Mouse (Mus musculus): ENCODE measurements around the gene Thsd4. TPM values are rescaled to one million over a fixed set of nuclear protein-coding genes. Genes with fewer than 3 reads are reported as not detected.

Gene Thsd4
- total RNA-seq, 2 experiments from 2014 or later, result 5.0 to 5.5 TPM

GRCm38 (mm10) chr9:60478806-60479205 is 43.0 kb downstream of the Thsd4 start:
- H3K4me3 ChIP-seq, result no peak overlapping the region
- no peak overlapping the region for H3K27ac ChIP-seq
- intact Hi-C loops (cut with DNase I), result no loop called here
- no peak for DNase-seq (ENCODE audit: extremely low spot score in 1 of 2, low spot score in 2 of 2)
- no peak for TF ChIP-seq CTCF (IDR thresholded peaks at IDR 0.05)

DNA sequence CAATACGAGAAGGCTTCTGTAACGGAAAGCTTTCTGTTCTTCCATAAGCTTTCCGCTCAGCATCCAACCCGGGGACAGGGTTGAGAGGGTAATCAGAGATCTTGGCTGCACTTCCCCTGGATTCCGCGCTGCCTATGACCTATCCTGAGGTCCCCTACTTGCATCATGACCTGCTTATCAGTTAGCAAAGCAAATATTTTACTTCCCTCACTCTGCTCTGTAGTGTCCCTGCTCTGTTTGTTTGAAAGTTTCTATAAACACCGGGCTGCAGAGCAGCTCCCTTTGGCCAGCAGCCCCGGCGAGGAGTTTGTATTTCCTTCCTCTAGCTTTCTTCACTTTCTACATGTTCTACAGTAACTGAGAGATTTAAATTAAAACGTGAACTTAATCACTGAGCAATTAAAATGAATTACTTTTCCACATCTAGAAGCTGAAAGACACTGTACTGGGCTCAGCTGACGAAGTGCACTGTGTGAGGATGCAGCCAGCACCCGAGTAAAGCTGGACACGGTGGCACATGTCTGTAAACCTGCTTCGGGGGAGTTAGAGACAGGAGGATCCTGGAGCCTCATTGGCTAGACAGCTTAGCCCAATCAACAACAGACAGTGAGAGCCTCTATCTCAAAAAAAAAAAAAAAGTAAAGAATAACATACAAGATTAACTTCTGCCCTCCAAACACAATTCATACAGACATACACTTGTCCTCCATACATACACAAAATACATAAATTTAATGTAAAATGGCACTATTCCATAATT is 43.7 kb downstream of the Thsd4 start:
- intact Hi-C loops (cut with DNase I), result no loop called here
- TF ChIP-seq CTCF (IDR thresholded peaks at IDR 0.05), result no peak
- H3K4me3 ChIP-seq, result no peak overlapping the region
- no peak for DNase-seq (ENCODE audit: extremely low spot score in 1 of 2, low spot score in 2 of 2)
- no peak overlapping the region for H3K27ac ChIP-seq

- DNase-seq (ENCODE audit: extremely low spot score in 1 of 2, low spot score in 2 of 2), result no peak
- intact Hi-C loops (cut with DNase I), result no loop called here
- no peak overlapping the region for H3K4me3 ChIP-seq
- TF ChIP-seq CTCF (IDR thresholded peaks at IDR 0.05), result no peak
- H3K27ac ChIP-seq, result no peak overlapping the region
Measured at GRCm38 (mm10) chr9:60460010-60460982, 61.5 kb downstream of the Thsd4 start.

DNA sequence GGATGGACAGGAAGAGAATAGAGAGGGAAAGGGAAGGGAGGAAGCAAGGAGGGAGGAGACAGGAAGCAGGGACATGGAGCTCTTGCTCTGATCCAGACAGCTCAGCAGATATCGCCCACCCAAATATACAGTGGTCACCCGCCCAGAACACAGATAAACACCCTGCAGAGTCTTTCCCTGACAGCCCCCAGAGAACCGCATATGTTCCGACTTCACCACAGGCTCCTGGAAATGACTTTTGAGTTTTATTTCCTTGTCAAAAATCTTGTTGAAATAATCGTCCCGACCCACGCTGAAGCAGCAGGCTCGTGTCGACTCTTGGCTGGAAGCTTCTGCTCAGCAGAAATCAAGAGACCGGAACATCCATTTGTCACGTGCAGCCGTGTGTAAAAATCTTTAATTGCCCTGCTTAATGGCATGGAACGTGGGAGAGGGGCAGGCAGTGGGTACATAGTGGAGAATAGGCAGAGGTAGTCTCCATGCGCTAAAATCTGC is 63.3 kb downstream of the Thsd4 start:
- TF ChIP-seq CTCF (IDR thresholded peaks at IDR 0.05), result no peak
- H3K4me3 ChIP-seq, result peak overlapping the region; percentile 33
- peak; percentile 17 to 22 for DNase-seq (ENCODE audit: extremely low spot score in 1 of 2, low spot score in 2 of 2)
- no peak overlapping the region for H3K27ac ChIP-seq
- intact Hi-C loops (cut with DNase I), result no loop called here

- intact Hi-C loops (cut with DNase I), result no loop called here
- peak; percentile 16 to 17 for DNase-seq (ENCODE audit: extremely low spot score in 1 of 2, low spot score in 2 of 2)
- TF ChIP-seq CTCF (IDR thresholded peaks at IDR 0.05), result no peak
- H3K4me3 ChIP-seq, result peak overlapping the region; percentile 33
- H3K27ac ChIP-seq, result peak overlapping the region; percentile 59; the same call in 1 of the 2 replicates
Measured at GRCm38 (mm10) chr9:60457359-60458210, 64.3 kb downstream of the Thsd4 start.

DNA sequence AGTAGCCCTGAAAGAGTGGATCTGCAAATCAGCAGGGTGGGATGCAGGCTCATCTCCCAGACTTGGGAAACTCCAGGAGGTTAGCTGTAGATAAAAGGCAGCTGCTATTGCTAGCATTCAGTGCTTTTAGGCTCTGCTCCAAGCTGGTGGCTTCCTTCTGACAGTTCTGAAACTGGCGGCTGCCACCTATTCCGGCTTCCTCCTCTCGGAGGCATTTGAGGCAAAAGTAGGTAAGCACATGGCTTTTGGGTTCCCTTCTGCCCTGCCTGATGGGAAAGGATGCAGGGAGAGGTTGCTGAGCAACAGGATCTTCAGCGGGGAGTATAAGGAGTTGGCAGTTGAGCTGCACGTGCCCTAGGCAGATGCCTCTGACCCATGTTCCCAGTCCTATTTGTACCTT is 65.2 kb downstream of the Thsd4 start:
- no peak overlapping the region for H3K27ac ChIP-seq
- DNase-seq (ENCODE audit: extremely low spot score in 1 of 2, low spot score in 2 of 2), result peak; percentile 19 to 24
- TF ChIP-seq CTCF (IDR thresholded peaks at IDR 0.05), result no peak

DNA sequence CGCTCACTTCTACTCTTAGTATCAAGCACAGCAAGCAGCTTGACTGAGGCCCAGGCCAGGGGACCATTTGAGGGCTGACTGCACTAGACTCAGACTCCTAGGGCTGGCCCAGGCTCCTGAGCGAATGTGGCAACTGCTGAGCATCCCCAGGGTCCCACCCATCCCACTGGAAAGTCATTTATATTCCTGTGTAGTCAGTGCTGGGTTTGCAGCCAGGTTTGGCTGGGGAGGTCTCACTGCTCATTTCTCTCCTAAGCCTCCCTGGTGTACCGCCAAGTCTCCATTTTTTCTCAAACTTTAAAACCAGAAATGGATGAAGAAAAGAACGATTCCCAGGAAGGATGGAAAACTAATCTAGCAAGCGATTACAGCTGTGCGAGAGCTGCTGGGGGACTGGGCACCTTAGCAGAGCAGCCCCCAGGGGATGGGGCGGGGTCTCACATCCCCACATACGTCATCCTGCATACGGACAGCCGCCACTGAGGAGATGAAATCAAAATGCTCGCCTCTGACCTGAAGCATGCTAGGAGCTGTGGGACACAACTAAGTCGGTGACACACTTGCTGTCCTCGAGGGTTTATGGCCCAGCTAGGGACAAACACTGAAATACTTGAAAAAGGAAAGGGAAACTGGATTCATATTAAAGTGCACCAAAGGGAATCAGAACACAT is 67.3 kb downstream of the Thsd4 start:
- DNase-seq (ENCODE audit: extremely low spot score in 1 of 2, low spot score in 2 of 2), result no peak
- H3K4me3 ChIP-seq, result no peak overlapping the region
- no peak overlapping the region for H3K27ac ChIP-seq
- intact Hi-C loops (cut with DNase I), result no loop called here
- no peak for TF ChIP-seq CTCF (IDR thresholded peaks at IDR 0.05)

More for the DNA sequence above, 65.2 kb downstream of the Thsd4 start:
- intact Hi-C loops (cut with DNase I), result no loop called here
- no peak overlapping the region for H3K4me3 ChIP-seq

DNA sequence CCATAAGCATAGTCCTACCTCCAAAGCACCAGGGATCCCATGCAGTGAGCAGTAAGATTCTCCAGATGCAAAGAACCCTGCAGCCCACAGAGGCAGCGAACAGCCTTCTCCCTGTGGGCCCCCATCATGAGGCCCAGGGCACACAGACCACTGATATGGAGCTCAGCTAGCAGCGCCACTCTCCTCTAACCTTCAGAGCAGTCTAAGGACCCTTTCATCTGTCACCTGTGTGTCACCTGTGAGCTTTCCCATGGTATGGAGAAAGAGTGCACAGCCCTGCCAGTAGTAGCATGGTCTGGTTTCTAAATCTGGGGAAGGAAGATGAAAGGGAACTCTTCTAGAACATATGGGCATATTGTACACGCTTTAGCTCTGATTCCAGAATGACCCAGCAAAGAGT is 72.3 kb downstream of the Thsd4 start:
- no peak overlapping the region for H3K4me3 ChIP-seq
- intact Hi-C loops (cut with DNase I), result no loop called here
- no peak for TF ChIP-seq CTCF (IDR thresholded peaks at IDR 0.05)
- DNase-seq (ENCODE audit: extremely low spot score in 1 of 2, low spot score in 2 of 2), result no peak
- H3K27ac ChIP-seq, result no peak overlapping the region

DNA sequence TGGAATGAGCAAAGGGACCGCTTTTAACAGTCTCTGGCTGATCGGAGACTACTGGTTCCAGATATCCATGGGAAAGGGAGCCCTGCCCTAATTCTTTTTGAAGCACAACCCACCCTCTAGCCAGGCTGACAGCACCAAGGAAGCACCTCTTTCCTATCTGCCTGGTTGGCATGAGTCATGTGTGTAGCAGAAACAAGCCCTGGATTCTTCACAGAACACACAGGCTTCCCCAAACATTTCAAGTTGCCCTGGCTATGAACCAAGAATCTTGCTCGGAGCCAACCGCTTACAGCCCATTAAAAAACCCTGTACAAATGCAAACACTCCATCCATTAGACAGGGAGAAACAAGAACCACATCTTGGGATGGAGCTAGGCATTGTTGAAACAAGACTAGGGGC is 76.0 kb downstream of the Thsd4 start:
- H3K4me3 ChIP-seq, result no peak overlapping the region
- intact Hi-C loops (cut with DNase I), result no loop called here
- TF ChIP-seq CTCF (IDR thresholded peaks at IDR 0.05), result no peak
- no peak for DNase-seq (ENCODE audit: extremely low spot score in 1 of 2, low spot score in 2 of 2)
- no peak overlapping the region for H3K27ac ChIP-seq

DNA sequence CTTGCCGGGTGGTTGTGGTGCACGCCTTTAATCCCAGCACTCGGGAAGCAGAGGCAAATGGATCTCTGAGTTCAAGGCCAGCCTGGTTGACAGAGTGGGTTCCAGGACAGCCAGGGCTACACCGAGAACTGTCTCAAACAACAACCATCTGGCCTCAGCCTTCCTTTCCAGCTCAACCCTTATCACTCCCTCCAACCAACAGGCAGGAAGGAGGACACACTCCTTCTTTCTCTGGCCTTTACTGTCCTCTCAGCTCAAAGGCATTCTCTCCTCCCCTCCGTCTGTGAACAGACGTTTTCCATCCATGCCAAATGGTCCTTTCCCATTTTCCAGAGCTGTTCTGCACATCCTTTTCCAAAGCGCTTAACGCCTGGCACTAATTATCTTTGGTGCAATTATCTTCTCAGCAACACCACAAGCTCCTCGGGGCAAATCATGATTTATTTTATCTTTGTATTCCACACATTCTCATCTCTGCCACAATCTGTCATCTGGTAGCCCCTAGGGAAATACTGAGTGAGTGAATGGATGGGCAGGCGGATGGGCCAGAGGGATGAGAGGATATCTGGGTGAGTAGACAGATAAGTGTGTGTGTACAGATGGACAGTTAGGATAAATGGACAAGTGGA is 80.5 kb downstream of the Thsd4 start:
- H3K4me3 ChIP-seq, result no peak overlapping the region
- DNase-seq (ENCODE audit: extremely low spot score in 1 of 2, low spot score in 2 of 2), result no peak
- no peak for TF ChIP-seq CTCF (IDR thresholded peaks at IDR 0.05)
- intact Hi-C loops (cut with DNase I), result no loop called here
- no peak overlapping the region for H3K27ac ChIP-seq

Data from left cerebral cortex, adult 2 months (tissue).